Mouse (Mus musculus) right cerebral cortex, adult 2 months (tissue): ENCODE measurements at regions not wholly inside any gene's neighbourhood (a gene's known extent, or its start where the extent isn't known, plus 50 kb on each side); places are given as distances from the start of the nearest gene placed in this dataset.
A peak's percentile ranks its signal among the peaks of the same experiment; 100 is the strongest.

Experiments
- DNase-seq, 2 experiments: peaks; one replicate each; pipeline ENCODE4 v3.0.0; 2021 to 2022; ENCODE audit warnings: low spot score in 2 of 2

GRCm38 (mm10) chr16:30735969-30736368, 136.4 kb downstream of the Fam43a start:
- DNase-seq: no peak

DNA sequence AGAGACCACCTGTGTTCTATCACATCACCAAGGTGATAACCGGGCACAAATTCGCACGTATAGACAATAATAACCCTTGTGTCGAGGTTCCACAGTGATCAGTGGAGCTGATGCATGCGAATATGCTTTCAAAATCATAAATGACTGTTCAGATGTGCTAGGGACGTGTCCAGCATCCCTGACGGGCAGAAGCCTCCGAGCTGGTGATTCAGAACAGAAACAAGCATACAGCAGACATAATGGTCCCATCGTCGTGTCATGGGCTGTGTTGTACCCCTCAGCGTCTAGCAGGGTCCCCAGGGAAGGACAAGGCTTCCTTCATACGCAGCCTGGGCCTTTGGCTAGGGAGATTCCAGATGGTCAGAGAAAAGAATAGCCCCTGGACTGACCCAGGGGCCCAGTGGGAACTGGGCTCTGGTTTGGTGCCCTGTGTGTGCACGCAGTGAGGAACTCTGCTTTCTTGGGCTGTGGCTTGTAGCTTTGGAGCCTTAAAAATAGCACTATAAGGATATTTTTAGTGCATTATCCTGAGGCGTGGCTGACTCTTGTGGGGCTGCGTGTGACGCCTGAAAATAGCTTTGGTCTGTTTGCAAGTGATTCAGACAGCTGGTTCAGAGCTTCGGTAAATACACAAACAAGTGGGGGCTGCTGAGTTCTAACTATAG, 137.3 kb downstream of the Fam43a start:
- peak; percentile 17 for DNase-seq

DNA sequence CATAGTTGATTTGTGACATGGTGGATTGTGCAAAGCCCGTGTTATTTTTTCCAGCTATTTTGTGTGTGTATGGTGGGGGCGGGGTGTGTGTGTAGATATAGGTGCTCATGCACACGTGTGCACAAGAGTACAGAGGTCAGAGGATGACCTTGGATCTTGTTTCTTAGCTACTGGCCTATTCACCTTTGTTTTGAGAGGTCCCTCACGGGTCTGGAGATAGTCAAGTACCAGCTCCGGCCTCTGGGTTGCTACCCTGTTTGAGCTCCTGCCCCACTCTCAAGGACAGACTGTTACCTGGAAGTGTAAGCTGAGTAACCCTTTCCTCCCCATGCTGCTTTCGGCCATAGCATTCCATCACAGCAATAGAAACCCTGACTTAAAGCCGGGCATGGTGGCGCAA, 138.0 kb downstream of the Fam43a start:
- no peak for DNase-seq

- DNase-seq: no peak
Measured at GRCm38 (mm10) chr16:30739651-30740050, 140.1 kb downstream of the Fam43a start.

GRCm38 (mm10) chr16:30741192-30741591, 141.7 kb downstream of the Fam43a start:
- no peak for DNase-seq

DNA sequence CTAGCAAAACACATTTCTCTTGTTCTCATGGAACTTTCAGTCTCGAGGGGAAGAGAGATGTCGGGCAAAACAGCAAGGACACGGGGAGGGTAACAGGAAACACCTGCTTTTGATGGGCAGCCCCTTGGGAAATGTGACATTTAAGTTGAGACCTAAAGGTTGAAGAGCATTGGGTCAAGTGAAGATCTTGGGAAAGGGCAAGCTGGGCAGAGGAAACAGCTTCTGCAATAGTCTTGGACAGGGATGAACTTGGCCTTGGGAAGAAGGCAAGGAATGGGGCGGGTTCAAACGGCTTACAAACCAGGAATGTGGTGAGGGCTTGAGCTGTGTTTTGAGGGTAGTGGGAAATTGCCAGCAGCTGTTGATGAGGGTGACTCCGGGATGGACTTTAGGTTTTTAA, 143.0 kb downstream of the Fam43a start:
- DNase-seq: no peak

GRCm38 (mm10) chr16:30743566-30743965, 144.0 kb downstream of the Fam43a start:
- DNase-seq: no peak

- no peak for DNase-seq
Measured at GRCm38 (mm10) chr16:30744237-30744636, 144.7 kb downstream of the Fam43a start.

- DNase-seq: peak; percentile 30 to 33
Measured at GRCm38 (mm10) chr16:30745598-30746181, 146.2 kb downstream of the Fam43a start.

GRCm38 (mm10) chr16:30746211-30746610, 146.7 kb downstream of the Fam43a start:
- DNase-seq: no peak

- DNase-seq: no peak
Measured at GRCm38 (mm10) chr16:30749841-30750240, 150.3 kb downstream of the Fam43a start.

- no peak for DNase-seq
Measured at GRCm38 (mm10) chr16:30755771-30756170, 156.2 kb downstream of the Fam43a start.

GRCm38 (mm10) chr16:30756678-30757077, 157.2 kb downstream of the Fam43a start:
- peak in 1 of 2 experiments; percentile 38 for DNase-seq

DNA sequence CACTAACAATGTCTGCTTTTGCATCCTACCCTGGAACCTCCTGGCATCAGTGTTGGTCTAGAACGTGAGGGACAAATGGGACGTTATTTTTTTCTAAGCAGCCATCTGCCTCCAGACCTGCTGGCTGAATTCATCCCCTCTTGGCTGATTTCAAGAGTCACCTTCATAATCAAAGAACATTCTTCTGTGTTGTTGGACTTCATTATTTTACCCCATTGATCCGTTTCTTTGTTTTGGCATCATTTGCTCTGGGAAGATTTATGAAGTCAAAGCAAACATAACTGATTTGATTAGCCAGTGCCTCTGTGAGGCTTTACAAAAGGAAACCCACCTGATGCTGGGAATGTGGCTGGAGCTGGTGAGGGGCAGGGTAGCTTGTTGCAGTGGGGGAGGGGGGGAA, 158.0 kb downstream of the Fam43a start:
- no peak for DNase-seq

DNA sequence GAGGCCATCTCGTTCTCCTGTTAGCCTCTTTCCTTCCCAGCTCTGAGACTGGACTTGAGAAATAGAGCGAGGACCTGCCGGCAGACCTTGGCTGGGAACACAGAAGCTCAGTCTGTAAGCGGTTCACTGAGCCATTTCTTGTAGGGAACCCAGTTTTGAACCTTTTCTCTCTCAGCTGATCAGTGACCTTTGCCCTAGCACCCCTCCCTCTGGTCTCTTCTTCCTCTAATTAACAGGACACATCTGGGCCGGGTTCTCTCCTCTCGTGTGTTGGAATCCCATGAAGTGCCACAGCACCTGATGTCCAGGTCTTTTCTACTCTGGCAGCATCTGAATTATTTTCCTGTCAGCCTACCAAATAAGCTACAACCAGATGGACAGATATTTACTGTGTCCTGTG, 158.5 kb downstream of the Fam43a start:
- no peak for DNase-seq

DNA sequence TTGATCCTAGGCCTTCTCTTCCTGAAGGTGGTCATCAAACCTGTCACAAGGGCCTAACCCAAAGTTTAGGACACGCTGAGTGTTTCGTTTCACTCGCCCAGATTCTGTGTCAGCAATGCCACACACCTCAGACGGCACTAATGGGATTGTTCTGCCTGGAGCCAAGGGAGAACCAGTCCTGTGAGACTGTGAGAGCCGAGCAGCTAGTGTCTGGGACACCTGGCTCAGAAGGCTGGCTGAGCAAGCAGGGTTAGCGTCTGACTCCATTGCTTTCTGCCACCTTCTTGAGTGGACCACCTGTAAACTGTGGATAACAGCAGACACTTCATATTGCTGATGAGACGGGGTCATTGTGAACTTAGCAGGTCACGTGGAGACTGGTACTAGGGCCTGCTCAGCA, 160.0 kb downstream of the Fam43a start:
- DNase-seq: no peak

GRCm38 (mm10) chr16:30761201-30761710, 161.7 kb downstream of the Fam43a start:
- no peak for DNase-seq

- no peak for DNase-seq
Measured at GRCm38 (mm10) chr16:30762898-30763595, 163.5 kb downstream of the Fam43a start.

GRCm38 (mm10) chr16:30765591-30765990, 166.1 kb downstream of the Fam43a start:
- DNase-seq: no peak

DNA sequence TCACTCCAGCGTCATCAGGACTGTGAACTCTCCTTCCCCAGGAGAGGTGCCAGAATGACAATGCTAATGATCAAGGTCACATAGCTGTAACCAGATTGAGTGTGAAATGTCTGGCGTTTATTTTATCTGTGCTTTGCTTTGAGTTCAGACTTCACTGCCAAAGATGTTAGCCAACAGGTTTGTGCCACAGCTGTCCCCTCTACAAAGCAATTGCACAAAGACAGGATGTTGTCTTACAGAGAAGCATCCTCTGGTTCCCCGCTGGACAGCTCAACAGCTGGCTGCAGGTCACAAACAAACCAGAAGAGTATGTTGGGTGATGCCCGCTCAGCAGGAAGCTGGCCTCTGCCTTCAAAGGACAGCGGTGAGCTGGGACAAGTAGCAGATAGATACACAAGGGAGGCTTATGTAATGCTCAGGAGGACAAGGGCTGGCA, 169.5 kb downstream of the Fam43a start:
- DNase-seq: no peak

DNA sequence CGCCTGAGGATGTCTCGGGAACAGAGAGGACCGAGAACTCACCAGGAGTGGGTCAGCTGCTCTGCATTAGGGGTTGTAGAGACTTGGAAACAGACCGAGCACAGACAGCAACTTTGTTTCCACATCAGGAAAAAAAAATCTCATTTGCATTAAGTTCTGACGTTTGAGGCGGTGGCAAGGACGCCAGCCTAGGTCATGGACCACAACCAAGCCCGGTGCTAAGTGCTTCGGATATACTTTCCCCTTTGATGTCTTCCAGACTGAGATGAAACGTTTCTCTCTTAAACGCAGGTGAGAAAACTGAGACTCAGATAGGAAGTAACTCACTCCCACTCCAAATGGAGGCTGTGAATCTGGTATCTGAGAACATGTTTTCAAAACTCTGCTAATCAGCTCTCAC, 169.9 kb downstream of the Fam43a start:
- DNase-seq: no peak

DNA sequence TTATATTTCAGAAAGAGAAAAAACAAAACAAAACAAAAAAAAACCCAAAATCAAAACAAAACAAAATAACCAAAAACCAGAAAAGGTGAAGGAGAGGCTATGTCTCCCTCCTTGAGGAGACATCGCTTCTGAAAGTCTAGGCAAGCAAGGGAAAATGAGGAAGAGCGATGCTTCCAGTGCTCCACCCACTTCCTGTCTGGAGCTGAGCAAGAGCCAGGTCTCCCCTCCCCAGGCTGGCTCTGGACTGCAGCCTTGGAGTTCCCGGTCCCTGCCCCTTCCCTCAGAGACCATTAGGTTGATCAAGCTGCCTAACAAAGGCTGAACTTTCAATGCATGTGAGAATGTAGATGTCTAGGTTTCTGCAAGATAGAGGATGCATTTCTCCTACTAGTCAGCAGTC, 173.3 kb downstream of the Fam43a start:
- DNase-seq: no peak
